Mouse (Mus musculus): Measurements from ENCODE around the gene AI837181. TPM values are rescaled to one million over a fixed set of nuclear protein-coding genes. Genes with fewer than 3 reads are reported as not detected.

The AI837181 gene
- polyA plus RNA-seq, 1 experiment from 2014 or later: 10.2 TPM

GRCm38 (mm10) chr19:5431911-5432464 is 7.0 kb downstream of the AI837181 start:
- Histone ChIP-seq H3K9me3 (ENCODE audit: control insufficient read depth, low read length) (no peaks in the 10 kb centered on the region), H3K27me3 (replicated peaks; ENCODE audit: control insufficient read depth, insufficient read depth, low read length) (no peaks in the 10 kb centered on the region), H3K4me2 (ENCODE audit: low read depth, low read length) (no peak overlapping the region), H3K4me3 (ENCODE audit: low read length) (no peak overlapping the region), H3K4me1 (ENCODE audit: control insufficient read depth, insufficient read depth, low read length) (peaks cover 13% of the 10 kb centered on the region), H3K36me3 (ENCODE audit: control insufficient read depth, insufficient read depth, low read length) (peaks cover 2% of the 10 kb centered on the region; the same call in 1 of the 2 replicates), H3K9ac (ENCODE audit: low read depth, low read length) (no peak overlapping the region), H3K27ac (ENCODE audit: low read length) (no peak overlapping the region)
- no peak for ATAC-seq
- WGBS: 75% methylated on average over 4 of the region's 4 CpGs

DNA sequence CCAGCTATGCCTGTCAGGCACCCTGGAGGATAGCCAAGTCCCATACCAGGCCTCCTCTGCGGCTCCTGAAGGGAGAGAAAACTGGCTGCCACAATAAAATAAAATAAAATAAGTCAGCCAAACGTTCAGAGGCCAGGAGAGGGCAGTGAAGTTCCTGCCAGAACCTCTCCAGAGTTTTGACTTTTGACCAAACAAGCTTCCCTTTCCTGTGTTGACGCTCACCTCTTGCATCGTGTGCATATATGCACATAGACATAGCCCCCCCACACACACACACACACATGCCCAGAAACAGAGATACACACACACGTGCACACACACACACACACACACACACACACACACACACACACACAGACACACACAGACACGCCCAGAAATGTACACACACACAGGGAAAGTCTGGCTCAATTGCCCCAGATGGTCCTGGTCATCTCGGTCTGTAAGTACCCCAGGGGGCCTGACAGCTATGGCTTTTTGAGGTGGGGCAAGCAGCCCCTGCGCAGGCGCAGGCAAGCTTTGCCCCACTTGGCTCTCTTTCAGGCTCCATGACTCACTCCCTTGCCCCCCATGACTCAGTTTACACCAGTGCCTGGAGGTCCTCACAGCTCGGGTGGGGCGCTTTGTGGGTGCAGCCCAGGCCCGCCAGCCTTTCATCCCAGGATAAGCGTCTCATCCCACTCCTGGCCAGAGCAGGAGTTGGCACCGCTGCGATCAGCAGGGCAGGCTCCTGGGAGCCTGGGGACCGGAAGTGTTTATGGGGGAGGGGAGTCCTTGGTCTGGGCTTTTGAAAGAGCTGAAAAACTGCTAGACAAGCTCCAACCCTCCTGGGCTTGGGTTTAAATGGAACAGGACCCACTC is 8.3 kb downstream of the AI837181 start:
- Histone ChIP-seq H3K27me3 (replicated peaks; ENCODE audit: control insufficient read depth, insufficient read depth, low read length) (no peaks in the 10 kb centered on the region), H3K27ac (ENCODE audit: low read length) (peak overlapping the region; percentile 67; the same call in 1 of the 2 replicates), H3K9ac (ENCODE audit: low read depth, low read length) (peak overlapping the region; percentile 63), H3K4me1 (ENCODE audit: control insufficient read depth, insufficient read depth, low read length) (peaks cover 13% of the 10 kb centered on the region), H3K4me2 (ENCODE audit: low read depth, low read length) (peak overlapping the region; percentile 83), H3K9me3 (ENCODE audit: control insufficient read depth, low read length) (no peaks in the 10 kb centered on the region), H3K4me3 (ENCODE audit: low read length) (peak overlapping the region; percentile 38), H3K36me3 (ENCODE audit: control insufficient read depth, insufficient read depth, low read length) (no peaks in the 10 kb centered on the region)
- peak; percentile 72 for ATAC-seq
- WGBS: 6% methylated on average over 16 of the region's 16 CpGs

DNA sequence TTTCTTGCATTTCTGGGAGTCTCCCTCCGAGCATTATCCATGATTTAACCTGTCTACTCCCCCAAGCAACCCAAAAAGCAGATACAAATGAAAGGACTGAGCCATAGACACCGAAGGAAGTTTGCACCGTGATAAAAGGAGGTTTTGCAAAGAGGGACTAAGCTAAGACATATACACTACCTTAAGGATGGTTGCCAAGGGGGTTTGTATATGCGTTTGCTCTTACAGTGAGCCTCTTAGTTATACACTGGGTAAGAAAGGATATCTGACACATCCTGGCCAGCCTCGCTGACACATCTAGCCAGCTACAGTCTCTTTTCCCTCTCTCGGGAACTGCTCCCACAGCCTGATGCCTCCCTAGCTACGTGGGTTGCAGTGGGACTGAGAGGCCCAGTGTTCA is 9.0 kb downstream of the AI837181 start:
- whole genome bisulfite sequencing: 57% methylated on average over 7 of the region's 7 CpGs

GRCm38 (mm10) chr19:5444371-5444908 is 19.5 kb downstream of the AI837181 start:
- Histone ChIP-seq H3K9ac (ENCODE audit: low read depth, low read length) (no peak overlapping the region), H3K4me2 (ENCODE audit: low read depth, low read length) (no peak overlapping the region), H3K9me3 (ENCODE audit: control insufficient read depth, low read length) (no peaks in the 10 kb centered on the region), H3K27me3 (replicated peaks; ENCODE audit: control insufficient read depth, insufficient read depth, low read length) (peaks cover 18% of the 10 kb centered on the region), H3K4me1 (ENCODE audit: control insufficient read depth, insufficient read depth, low read length) (peaks cover 10% of the 10 kb centered on the region; the same call in 1 of the 2 replicates), H3K4me3 (ENCODE audit: low read length) (no peak overlapping the region), H3K27ac (ENCODE audit: low read length) (no peak overlapping the region), H3K36me3 (ENCODE audit: control insufficient read depth, insufficient read depth, low read length) (no peaks in the 10 kb centered on the region)
- 62% methylated on average over 9 of the region's 9 CpGs for WGBS
- ATAC-seq: no peak

More for the DNA sequence above, 9.0 kb downstream of the AI837181 start:
- ATAC-seq: no peak
- Histone ChIP-seq H3K27ac (ENCODE audit: low read length) (peak overlapping the region; percentile 9; the same call in 1 of the 2 replicates), H3K9ac (ENCODE audit: low read depth, low read length) (peak overlapping the region; percentile 63), H3K4me1 (ENCODE audit: control insufficient read depth, insufficient read depth, low read length) (peaks cover 13% of the 10 kb centered on the region), H3K36me3 (ENCODE audit: control insufficient read depth, insufficient read depth, low read length) (no peaks in the 10 kb centered on the region), H3K9me3 (ENCODE audit: control insufficient read depth, low read length) (no peaks in the 10 kb centered on the region), H3K27me3 (replicated peaks; ENCODE audit: control insufficient read depth, insufficient read depth, low read length) (no peaks in the 10 kb centered on the region), H3K4me3 (ENCODE audit: low read length) (no peak overlapping the region), H3K4me2 (ENCODE audit: low read depth, low read length) (peak overlapping the region; percentile 83)

DNA sequence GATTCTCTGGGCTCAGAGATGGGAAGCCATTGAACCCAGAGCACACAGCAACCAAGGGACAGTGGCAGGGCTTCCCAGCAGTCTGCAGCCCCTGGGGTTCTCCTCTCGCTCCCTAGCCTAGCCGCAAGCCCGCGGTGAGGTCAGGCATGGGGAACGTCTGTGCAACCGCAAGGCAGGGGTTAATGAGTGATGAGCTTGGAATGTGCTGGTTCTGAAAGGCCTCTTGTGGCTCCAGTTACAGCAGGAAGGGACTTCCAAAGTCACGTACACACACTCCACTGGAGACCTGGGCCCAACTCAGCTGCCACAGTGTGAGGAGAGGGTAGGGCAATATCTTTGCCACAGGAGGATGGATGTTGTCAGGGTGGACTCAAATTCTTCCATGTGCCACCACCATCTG is 20.0 kb downstream of the AI837181 start:
- 24% methylated on average over 7 of the region's 7 CpGs for WGBS
- H3K4me3 ChIP-seq (ENCODE audit: low read length): no peak overlapping the region
- no peak overlapping the region for H3K27ac ChIP-seq (ENCODE audit: low read length)
- H3K36me3 ChIP-seq (ENCODE audit: control insufficient read depth, insufficient read depth, low read length): no peaks in the 10 kb centered on the region
- H3K27me3 ChIP-seq (replicated peaks; ENCODE audit: control insufficient read depth, insufficient read depth, low read length): peaks cover 23% of the 10 kb centered on the region
- H3K4me2 ChIP-seq (ENCODE audit: low read depth, low read length): no peak overlapping the region
- H3K9me3 ChIP-seq (ENCODE audit: control insufficient read depth, low read length): no peaks in the 10 kb centered on the region
- peaks cover 10% of the 10 kb centered on the region; the same call in 1 of the 2 replicates for H3K4me1 ChIP-seq (ENCODE audit: control insufficient read depth, insufficient read depth, low read length)
- no peak overlapping the region for H3K9ac ChIP-seq (ENCODE audit: low read depth, low read length)
- no peak for ATAC-seq

DNA sequence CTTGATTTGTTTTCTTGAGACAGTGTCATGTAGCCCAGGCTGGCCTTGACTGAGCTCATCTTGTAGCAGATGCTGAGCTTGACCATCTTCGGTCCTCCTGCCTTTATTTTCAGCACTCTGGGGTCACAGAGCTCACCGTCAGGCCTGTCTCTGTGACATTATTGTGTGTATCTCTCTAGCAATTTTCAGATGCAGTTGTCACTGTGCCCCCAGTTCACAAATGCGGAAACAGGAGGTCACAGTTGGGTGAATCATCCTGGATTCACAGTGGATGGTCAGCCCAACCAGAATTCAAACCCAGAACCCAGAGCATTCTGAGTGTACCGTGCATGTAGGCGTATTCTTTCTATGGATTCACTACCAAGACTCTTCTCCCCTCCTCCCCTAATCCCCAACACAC is 20.8 kb downstream of the AI837181 start:
- no peak overlapping the region for H3K9ac ChIP-seq (ENCODE audit: low read depth, low read length)
- H3K4me1 ChIP-seq (ENCODE audit: control insufficient read depth, insufficient read depth, low read length): peaks cover 10% of the 10 kb centered on the region; the same call in 1 of the 2 replicates
- no peaks in the 10 kb centered on the region for H3K9me3 ChIP-seq (ENCODE audit: control insufficient read depth, low read length)
- H3K27me3 ChIP-seq (replicated peaks; ENCODE audit: control insufficient read depth, insufficient read depth, low read length): peaks cover 28% of the 10 kb centered on the region
- ATAC-seq: no peak
- H3K27ac ChIP-seq (ENCODE audit: low read length): no peak overlapping the region
- H3K4me3 ChIP-seq (ENCODE audit: low read length): no peak overlapping the region
- no peak overlapping the region for H3K4me2 ChIP-seq (ENCODE audit: low read depth, low read length)
- 86% methylated on average over 5 of the region's 5 CpGs for WGBS
- no peaks in the 10 kb centered on the region for H3K36me3 ChIP-seq (ENCODE audit: control insufficient read depth, insufficient read depth, low read length)

DNA sequence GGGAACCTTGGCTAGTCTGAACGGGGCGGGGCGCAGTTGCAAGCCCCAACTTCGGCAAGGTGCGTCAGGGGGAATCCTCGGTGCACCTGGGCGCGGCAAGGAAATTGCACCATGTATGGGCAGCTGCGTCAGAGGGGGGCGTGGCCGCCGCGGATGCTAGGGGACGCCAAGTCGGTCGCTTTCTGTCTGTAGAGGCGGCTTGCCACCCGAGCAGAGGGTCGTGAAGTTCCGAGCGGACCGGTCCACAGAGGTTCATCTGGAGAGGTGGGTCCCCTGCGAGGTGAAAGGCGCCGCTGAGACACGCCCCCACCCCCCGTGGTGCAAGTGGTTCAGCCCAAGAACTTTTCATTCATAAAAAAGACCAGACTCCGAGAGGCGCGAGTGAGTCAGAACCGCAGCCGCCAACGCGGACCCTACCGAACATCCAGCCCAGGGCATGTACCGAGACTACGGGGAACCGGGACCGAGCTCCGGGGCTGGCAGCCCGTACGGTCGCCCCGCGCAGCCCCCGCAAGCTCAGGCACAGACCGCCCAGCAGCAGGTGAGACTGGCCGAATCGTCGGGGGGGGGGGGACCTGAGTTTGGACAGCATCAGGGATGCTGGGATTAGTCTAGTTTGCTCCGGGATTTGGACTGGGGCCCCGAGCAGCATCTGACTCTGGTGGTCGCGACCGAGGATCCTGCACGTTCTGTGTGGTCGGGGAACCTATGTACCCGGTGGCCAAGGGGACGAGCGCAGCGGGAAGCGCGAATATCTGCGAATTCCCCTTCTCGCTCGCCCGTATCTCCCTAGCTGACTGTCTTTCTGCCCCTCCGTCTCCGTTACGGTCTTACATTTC is 22.8 kb downstream of the AI837181 start, which contains the start of gene Fosl1:
Gene Fosl1, plus strand, starts transcription at position 33 of the 839 bp plus-strand sequence.
- peak within 1 kb of the TSS; percentile 98 for H3K4me2 ChIP-seq (ENCODE audit: low read depth, low read length)
- H3K4me1 ChIP-seq (ENCODE audit: control insufficient read depth, insufficient read depth, low read length): peaks cover 10% of the 10 kb centered on the region; the same call in 1 of the 2 replicates
- H3K36me3 ChIP-seq (ENCODE audit: control insufficient read depth, insufficient read depth, low read length): no peaks in the 10 kb centered on the region
- no peaks in the 10 kb centered on the region for H3K9me3 ChIP-seq (ENCODE audit: control insufficient read depth, low read length)
- peak; percentile 78 for ATAC-seq
- peak within 1 kb of the TSS; percentile 62 for H3K4me3 ChIP-seq (ENCODE audit: low read length)
- H3K9ac ChIP-seq (ENCODE audit: low read depth, low read length): peak within 1 kb of the TSS; percentile 57
- no peak within 1 kb of the TSS for H3K27ac ChIP-seq (ENCODE audit: low read length)
- under 1% methylated on average over 70 of the region's 70 CpGs for WGBS
- peaks cover 28% of the 10 kb centered on the region for H3K27me3 ChIP-seq (replicated peaks; ENCODE audit: control insufficient read depth, insufficient read depth, low read length)

DNA sequence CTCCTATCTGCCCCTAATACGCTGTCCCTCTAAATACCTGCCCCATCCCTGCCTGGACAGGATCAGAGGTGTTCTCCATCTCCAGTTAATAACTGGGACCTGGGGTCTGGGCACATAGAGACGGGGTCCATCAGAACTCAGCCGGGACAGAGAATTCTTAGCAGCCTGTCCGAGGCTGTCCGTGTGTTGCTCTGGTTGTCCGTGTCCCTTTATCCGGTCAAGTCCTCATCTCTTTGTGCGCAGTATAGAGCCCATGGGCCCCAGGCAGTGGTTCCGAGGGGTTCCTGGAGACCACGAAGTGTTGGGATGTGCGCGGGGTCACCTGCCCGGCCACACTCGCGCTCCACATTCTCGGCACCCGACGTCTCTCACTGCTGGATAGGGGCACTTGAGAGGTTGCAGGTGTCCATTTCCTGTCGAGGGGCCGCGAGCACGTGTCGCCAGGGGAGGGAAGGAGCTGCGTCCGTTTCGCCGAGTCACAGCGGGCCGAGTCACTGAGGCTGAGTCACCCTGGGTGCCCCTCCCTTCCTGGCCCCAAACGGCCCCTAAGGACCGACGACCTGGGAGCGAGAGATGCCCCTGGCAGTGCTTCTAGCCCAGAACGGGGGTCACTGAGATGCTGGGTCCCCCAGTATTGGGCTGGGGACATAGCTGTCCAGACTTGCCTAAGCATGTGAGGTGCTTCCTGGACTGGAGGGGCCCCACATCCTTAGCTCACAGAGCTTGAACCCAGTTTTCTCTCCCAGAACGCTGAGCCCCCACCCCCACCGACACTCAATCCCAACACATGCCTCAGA is 23.6 kb downstream of the AI837181 start:
- peak; percentile 20; the same call in 1 of the 2 replicates for ATAC-seq
- WGBS: 6% methylated on average over 36 of the region's 36 CpGs

More for the DNA sequence above, 23.6 kb downstream of the AI837181 start:
- H3K4me2 ChIP-seq (ENCODE audit: low read depth, low read length): peak overlapping the region; percentile 98
- no peaks in the 10 kb centered on the region for H3K36me3 ChIP-seq (ENCODE audit: control insufficient read depth, insufficient read depth, low read length)
- peaks cover 10% of the 10 kb centered on the region; the same call in 1 of the 2 replicates for H3K4me1 ChIP-seq (ENCODE audit: control insufficient read depth, insufficient read depth, low read length)
- H3K9ac ChIP-seq (ENCODE audit: low read depth, low read length): peak overlapping the region; percentile 57; the same call in 1 of the 2 replicates
- H3K27ac ChIP-seq (ENCODE audit: low read length): no peak overlapping the region
- peaks cover 28% of the 10 kb centered on the region for H3K27me3 ChIP-seq (replicated peaks; ENCODE audit: control insufficient read depth, insufficient read depth, low read length)
- H3K9me3 ChIP-seq (ENCODE audit: control insufficient read depth, low read length): no peaks in the 10 kb centered on the region
- peak overlapping the region; percentile 62 for H3K4me3 ChIP-seq (ENCODE audit: low read length)
